Mouse (Mus musculus): ENCODE results near the gene Arhgef10l. TPM values are rescaled to one million over a fixed set of nuclear protein-coding genes. Genes with fewer than 3 reads are reported as not detected.
A peak's percentile ranks its signal among the peaks of the same experiment; 100 is the strongest.

The Arhgef10l gene
- polyA plus RNA-seq, 1 experiment from 2014 or later = 17.1 TPM

GRCm38 (mm10) chr4:140634861-140635388 lies 30.9 kb downstream of the Arhgef10l start:
- H3K4me3 ChIP-seq = no peak overlapping the region
- no peaks in the 10 kb centered on the region for H3K9me3 ChIP-seq (replicated peaks)
- no peaks in the 10 kb centered on the region for H3K27me3 ChIP-seq (ENCODE audit: low read depth, poor library complexity, severe bottlenecking)
- peaks cover 40% of the 10 kb centered on the region for H3K4me1 ChIP-seq
- no peak for DNase-seq (ENCODE audit: low spot score)
- WGBS = 81% methylated on average over 10 of the region's 10 CpGs
- H3K27ac ChIP-seq = no peak overlapping the region
- H3K36me3 ChIP-seq = peaks cover 27% of the 10 kb centered on the region

DNA sequence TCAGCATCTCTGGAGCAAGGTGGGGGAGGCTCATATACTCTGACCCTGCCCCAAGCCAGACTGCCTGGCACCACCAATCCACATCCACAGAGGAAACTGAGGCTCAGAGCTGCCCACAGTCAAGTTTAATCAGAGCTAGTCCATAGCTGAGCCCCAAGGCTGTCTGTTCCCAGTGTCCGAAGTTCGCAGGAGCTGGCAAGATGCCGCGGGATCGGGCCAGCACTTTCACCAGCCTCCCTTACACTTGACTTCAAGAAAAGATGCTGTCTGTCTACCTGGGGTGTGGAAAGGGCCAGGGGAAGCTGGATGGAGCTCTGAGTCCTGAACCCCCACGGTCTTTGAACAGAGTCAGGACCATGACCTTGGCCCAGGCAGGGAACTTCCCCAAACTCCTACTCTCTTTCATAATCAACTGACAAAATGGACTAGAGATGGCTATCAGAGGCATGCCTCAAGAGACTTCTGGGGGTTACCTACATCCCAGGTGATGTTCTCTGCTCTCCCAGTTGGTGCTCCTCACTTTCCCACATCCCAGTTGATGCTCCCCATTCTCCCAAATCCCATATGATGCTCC lies 34.4 kb downstream of the Arhgef10l start:
- 91% methylated on average over 6 of the region's 6 CpGs for WGBS
- H3K9me3 ChIP-seq (replicated peaks) = no peaks in the 10 kb centered on the region
- DNase-seq (ENCODE audit: low spot score) = no peak
- H3K4me1 ChIP-seq = peaks cover 47% of the 10 kb centered on the region
- no peaks in the 10 kb centered on the region for H3K27me3 ChIP-seq (ENCODE audit: low read depth, poor library complexity, severe bottlenecking)
- H3K36me3 ChIP-seq = peaks cover 18% of the 10 kb centered on the region; the same call in 1 of the 2 replicates
- no peak overlapping the region for H3K4me3 ChIP-seq
- H3K27ac ChIP-seq = peak overlapping the region; percentile 50

- H3K27me3 ChIP-seq (ENCODE audit: low read depth, poor library complexity, severe bottlenecking) = no peaks in the 10 kb centered on the region
- no peak overlapping the region for H3K4me3 ChIP-seq
- 56% methylated on average over 15 of the region's 15 CpGs for WGBS
- H3K27ac ChIP-seq = peak overlapping the region; percentile 50
- H3K36me3 ChIP-seq = peaks cover 20% of the 10 kb centered on the region; the same call in 1 of the 2 replicates
- no peak for DNase-seq (ENCODE audit: low spot score)
- H3K9me3 ChIP-seq (replicated peaks) = no peaks in the 10 kb centered on the region
- H3K4me1 ChIP-seq = peaks cover 47% of the 10 kb centered on the region
Measured at GRCm38 (mm10) chr4:140630651-140631241, 35.1 kb downstream of the Arhgef10l start.

DNA sequence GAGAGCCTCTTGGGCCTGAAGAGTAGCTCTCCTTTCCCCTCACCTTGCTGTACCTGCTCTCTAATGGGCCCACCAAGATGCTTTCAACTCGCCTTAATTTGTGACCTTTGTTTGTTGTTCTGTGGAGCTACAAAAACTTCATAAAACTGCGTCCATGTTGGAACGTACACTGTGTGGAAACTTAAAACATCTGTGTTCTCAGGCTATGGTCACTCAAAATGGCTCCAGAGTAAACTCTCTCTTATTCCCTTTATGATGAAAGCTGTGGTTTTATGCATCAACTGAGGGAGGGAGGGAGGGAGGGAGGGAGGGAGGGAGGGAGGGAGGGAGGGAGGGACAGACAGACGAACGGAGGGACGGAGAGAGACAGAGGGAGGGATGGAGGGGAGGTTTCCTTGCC lies 35.7 kb downstream of the Arhgef10l start:
- H3K27me3 ChIP-seq (ENCODE audit: low read depth, poor library complexity, severe bottlenecking) = no peaks in the 10 kb centered on the region
- no peak for DNase-seq (ENCODE audit: low spot score)
- H3K9me3 ChIP-seq (replicated peaks) = no peaks in the 10 kb centered on the region
- H3K4me1 ChIP-seq = peaks cover 47% of the 10 kb centered on the region
- no peak overlapping the region; the same call in 1 of the 2 replicates for H3K27ac ChIP-seq
- WGBS = 54% methylated on average over 6 of the region's 6 CpGs
- no peak overlapping the region for H3K4me3 ChIP-seq
- peaks cover 22% of the 10 kb centered on the region; the same call in 1 of the 2 replicates for H3K36me3 ChIP-seq

GRCm38 (mm10) chr4:140628971-140629370 lies 36.8 kb downstream of the Arhgef10l start:
- H3K4me1 ChIP-seq = peaks cover 55% of the 10 kb centered on the region

GRCm38 (mm10) chr4:140628412-140628943 lies 37.3 kb downstream of the Arhgef10l start:
- Histone ChIP-seq H3K4me1 (peaks cover 60% of the 10 kb centered on the region), H3K27me3 (ENCODE audit: low read depth, poor library complexity, severe bottlenecking) (no peaks in the 10 kb centered on the region), H3K4me3 (no peak overlapping the region), H3K27ac (peak overlapping the region; percentile 31; the same call in 1 of the 2 replicates), H3K36me3 (peaks cover 17% of the 10 kb centered on the region; the same call in 1 of the 2 replicates), H3K9me3 (replicated peaks) (no peaks in the 10 kb centered on the region)
- WGBS = 67% methylated on average over 11 of the region's 11 CpGs
- DNase-seq (ENCODE audit: low spot score) = no peak

More at GRCm38 (mm10) chr4:140628971-140629370, 36.8 kb downstream of the Arhgef10l start:
- H3K27me3 ChIP-seq (ENCODE audit: low read depth, poor library complexity, severe bottlenecking) = no peaks in the 10 kb centered on the region
- 82% methylated on average over 4 of the region's 4 CpGs for WGBS
- no peak overlapping the region for H3K4me3 ChIP-seq
- peaks cover 21% of the 10 kb centered on the region; the same call in 1 of the 2 replicates for H3K36me3 ChIP-seq
- H3K9me3 ChIP-seq (replicated peaks) = no peaks in the 10 kb centered on the region
- no peak for DNase-seq (ENCODE audit: low spot score)
- H3K27ac ChIP-seq = peak overlapping the region; percentile 59

GRCm38 (mm10) chr4:140625651-140626525 lies 39.9 kb downstream of the Arhgef10l start:
- Histone ChIP-seq H3K36me3 (peaks cover 12% of the 10 kb centered on the region; the same call in 1 of the 2 replicates), H3K4me1 (peaks cover 66% of the 10 kb centered on the region), H3K27ac (peak overlapping the region; percentile 91), H3K9me3 (replicated peaks) (no peaks in the 10 kb centered on the region), H3K27me3 (ENCODE audit: low read depth, poor library complexity, severe bottlenecking) (no peaks in the 10 kb centered on the region), H3K4me3 (no peak overlapping the region)
- 77% methylated on average over 12 of the region's 12 CpGs for WGBS
- DNase-seq (ENCODE audit: low spot score) = no peak

- Histone ChIP-seq H3K4me3 (peak overlapping the region; percentile 37), H3K9me3 (replicated peaks) (no peaks in the 10 kb centered on the region), H3K27ac (peak overlapping the region; percentile 91), H3K4me1 (peaks cover 55% of the 10 kb centered on the region), H3K27me3 (ENCODE audit: low read depth, poor library complexity, severe bottlenecking) (no peaks in the 10 kb centered on the region), H3K36me3 (peaks cover 17% of the 10 kb centered on the region; the same call in 1 of the 2 replicates)
- WGBS = 3% methylated on average over 12 of the region's 12 CpGs
- peak; percentile 79 for DNase-seq (ENCODE audit: low spot score)
Measured at GRCm38 (mm10) chr4:140624468-140625176, 41.2 kb downstream of the Arhgef10l start.

DNA sequence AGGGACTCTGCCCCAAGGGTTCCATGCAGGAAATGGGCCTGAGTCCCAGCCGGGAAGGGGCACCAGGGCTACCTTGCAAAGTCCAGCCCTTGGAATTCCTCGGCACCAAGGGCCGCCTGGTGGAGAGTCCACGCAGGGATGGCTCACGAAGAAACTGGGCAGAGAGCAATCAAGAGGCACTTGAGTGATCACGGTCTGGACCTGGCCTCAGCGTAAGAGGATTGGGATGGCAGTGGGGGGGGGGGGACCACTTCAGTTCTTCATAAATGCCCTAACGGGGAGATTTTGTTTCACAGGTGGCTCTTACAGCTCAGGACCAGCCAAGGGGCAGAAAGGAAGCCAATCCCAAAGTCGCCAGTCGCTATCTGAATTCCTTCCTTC lies 41.7 kb downstream of the Arhgef10l start:
- peak; percentile 51 for DNase-seq (ENCODE audit: low spot score)
- peak overlapping the region; percentile 91 for H3K27ac ChIP-seq
- H3K9me3 ChIP-seq (replicated peaks) = no peaks in the 10 kb centered on the region
- H3K36me3 ChIP-seq = peaks cover 17% of the 10 kb centered on the region; the same call in 1 of the 2 replicates
- peak overlapping the region; percentile 37 for H3K4me3 ChIP-seq
- 13% methylated on average over 10 of the region's 10 CpGs for WGBS
- H3K27me3 ChIP-seq (ENCODE audit: low read depth, poor library complexity, severe bottlenecking) = no peaks in the 10 kb centered on the region
- peaks cover 50% of the 10 kb centered on the region for H3K4me1 ChIP-seq

- H3K4me3 ChIP-seq = no peak overlapping the region
- no peaks in the 10 kb centered on the region for H3K9me3 ChIP-seq (replicated peaks)
- H3K36me3 ChIP-seq = peaks cover 17% of the 10 kb centered on the region; the same call in 1 of the 2 replicates
- H3K4me1 ChIP-seq = peaks cover 51% of the 10 kb centered on the region
- 43% methylated on average over 4 of the region's 4 CpGs for WGBS
- no peaks in the 10 kb centered on the region for H3K27me3 ChIP-seq (ENCODE audit: low read depth, poor library complexity, severe bottlenecking)
- no peak for DNase-seq (ENCODE audit: low spot score)
- H3K27ac ChIP-seq = peak overlapping the region; percentile 91
Measured at GRCm38 (mm10) chr4:140622819-140623218, 43.0 kb downstream of the Arhgef10l start.

DNA sequence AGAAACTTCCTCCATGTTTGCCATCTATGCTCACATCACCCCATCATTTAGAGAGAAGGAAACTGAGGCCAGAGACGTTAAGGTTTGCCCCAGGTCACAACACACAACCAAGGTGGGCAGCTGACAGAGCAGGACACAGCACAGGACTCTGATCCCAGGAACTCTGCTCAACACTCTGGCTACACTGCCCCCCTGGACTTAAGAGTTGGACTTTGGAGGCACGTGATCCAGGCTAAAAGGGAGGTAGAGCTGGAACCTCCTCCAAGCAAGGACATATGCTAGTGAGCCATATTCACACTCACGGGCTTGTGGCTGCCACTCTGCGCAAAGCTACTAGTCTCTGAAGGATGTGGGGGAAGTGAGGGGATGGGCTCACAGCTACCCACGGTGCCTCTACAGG lies 45.3 kb downstream of the Arhgef10l start:
- peaks cover 55% of the 10 kb centered on the region for H3K4me1 ChIP-seq

More for the DNA sequence above, 45.3 kb downstream of the Arhgef10l start:
- Histone ChIP-seq H3K4me3 (no peak overlapping the region), H3K27me3 (ENCODE audit: low read depth, poor library complexity, severe bottlenecking) (no peaks in the 10 kb centered on the region), H3K9me3 (replicated peaks) (no peaks in the 10 kb centered on the region), H3K27ac (peak overlapping the region; percentile 16; the same call in 1 of the 2 replicates), H3K36me3 (peaks cover 20% of the 10 kb centered on the region)
- 77% methylated on average over 5 of the region's 5 CpGs for WGBS
- no peak for DNase-seq (ENCODE audit: low spot score)
